Mouse (Mus musculus) heart, adult 2 months (tissue): ENCODE results near the gene Cyp4b1. TPM values are rescaled to one million over a fixed set of nuclear protein-coding genes. Genes with fewer than 3 reads are reported as not detected.

ENCODE experiments used
- DNase-seq, 2 experiments: peaks; one replicate each; pipeline ENCODE4 v3.0.0; 2021
- H3K27ac ChIP-seq: fragments of 200-600 bp; 2 replicates; pipeline ENCODE4 v1.8.1; 2022
- H3K27me3 ChIP-seq: fragments of 200-500 bp; 2 replicates; pipeline ENCODE4 v1.6.1; 2012; ENCODE audit warnings: mild to moderate bottlenecking, low read length, inconsistent platforms, mixed read lengths; ENCODE audit not compliant: control insufficient read depth, insufficient read depth
- H3K36me3 ChIP-seq: fragments of 200-500 bp; 2 replicates; pipeline ENCODE4 v1.6.1; 2012; ENCODE audit warnings: low read length, inconsistent platforms; ENCODE audit not compliant: control insufficient read depth, insufficient read depth
- H3K4me1 ChIP-seq: fragments of 200-500 bp; 2 replicates; pipeline ENCODE4 v1.6.1; 2011; ENCODE audit warnings: low read length; ENCODE audit not compliant: control insufficient read depth, insufficient read depth
- H3K4me3 ChIP-seq: fragments of 200-600 bp; 2 replicates; pipeline ENCODE4 v1.8.1; 2022
- H3K79me2 ChIP-seq: fragments of 200-500 bp; replicated peaks from 2 replicates; pipeline ENCODE4 v1.6.1; 2012; ENCODE audit warnings: mild to moderate bottlenecking, inconsistent platforms, low read length, moderate library complexity, mixed read lengths; ENCODE audit not compliant: control insufficient read depth, insufficient read depth
- H3K9ac ChIP-seq: fragments of 200-500 bp; 2 replicates; pipeline ENCODE4 v1.6.1; 2012; ENCODE audit warnings: low read depth, mild to moderate bottlenecking, control low read depth, inconsistent platforms, low read length, mixed read lengths
- CTCF ChIP-seq: fragments of 200-600 bp; IDR thresholded peaks from 2 replicates; pipeline ENCODE4 v1.8.1; 2022; ENCODE audit warnings: antibody characterized with exemption, mild to moderate bottlenecking, moderate library complexity
- EP300 ChIP-seq: fragments of 200-500 bp; IDR thresholded peaks from 2 replicates; pipeline ENCODE4 v1.6.1; 2011; ENCODE audit warnings: low read depth, low read length, control low read depth; ENCODE audit not compliant: insufficient read depth
- POLR2A ChIP-seq: fragments of 200-500 bp; IDR thresholded peaks from 2 replicates; pipeline ENCODE4 v1.6.1; 2011; ENCODE audit warnings: mild to moderate bottlenecking, low read depth, low read length, control low read depth; ENCODE audit not compliant: insufficient read depth
- WGBS: fragments of 180-500 bp; shearing (Covaris S2); methylation state at CpG from one replicate; pipeline ENCODE4 v1.1.7; 2018; 5-methylcytosine and 5-hydroxymethylcytosine counted together
- intact Hi-C: fragments of 180-260 bp; cut with DNase I; formaldehyde crosslinking; loops from one replicate; pipeline ENCODE4 v1.15.1; 2025
- polyA plus RNA-seq: library from polyadenylated mRNA; depleted of rRNA; stranded (reverse); fragments of >200 nt; gene quantifications from 2 replicates; pipeline ENCODE4 v1.2.3, GENCODE M21; 2012; rRNA removed
- total RNA-seq, 2 experiments: library from RNA; stranded (reverse); gene quantifications; 2 replicates each; pipeline ENCODE4 v1.2.3; 2021

The Cyp4b1 gene
- total and polyA plus RNA-seq, 3 experiments = 28.3 to 56.5 (median 29.2) TPM

DNA sequence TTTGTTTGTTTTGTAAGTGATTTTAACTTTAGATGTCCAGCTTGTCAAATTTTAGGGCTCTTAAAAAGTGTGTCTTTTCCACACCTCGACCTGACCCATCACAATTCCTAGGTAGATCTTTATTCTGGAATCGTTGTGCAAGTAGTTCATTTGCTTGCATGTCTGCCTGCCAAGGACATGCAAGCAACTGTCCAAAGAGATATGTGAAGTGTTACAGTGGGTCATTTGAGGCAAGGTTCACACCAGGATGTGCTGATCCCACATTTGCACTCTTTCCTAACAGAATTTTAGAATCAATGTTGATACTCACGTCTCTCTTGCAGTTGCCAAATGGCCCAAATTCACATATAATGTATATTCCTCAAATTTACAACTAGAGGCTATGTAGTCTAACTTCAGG lies 72.3 kb downstream of the Cyp4b1 start:
- Histone ChIP-seq H3K27ac (no peak overlapping the region), H3K4me3 (no peak overlapping the region), H3K4me1 (no peaks in the 10 kb centered on the region; the same call in 1 of the 2 replicates), H3K27me3 (no peaks in the 10 kb centered on the region), H3K9ac (no peak overlapping the region), H3K79me2 (no peaks in the 10 kb centered on the region), H3K36me3 (no peaks in the 10 kb centered on the region)
- intact Hi-C loops = loop anchor here (10.0 kb wide), 1 partner anchor 110 kb away; no protein-coding TSS in a partner anchor
- TF ChIP-seq CTCF (no peak), POLR2A (no peak), EP300 (no peak)
- WGBS = 68% methylated on average over 3 of the region's 3 CpGs
- no peak for DNase-seq

Other genes with a start within 250 kb of the Cyp4b1 start
- gene Cyp4a12b, start 236.1 kb downstream of the Cyp4b1 start, total RNA-seq = not detected
- gene Cyp4a12b, start 236.1 kb downstream of the Cyp4b1 start, polyA plus RNA-seq = 2.1 TPM in 1 of 2 replicates, not detected in the other
- not detected for gene Cyp4a30b, start 195.1 kb downstream of the Cyp4b1 start, total RNA-seq
- gene Cyp4a30b, start 195.1 kb downstream of the Cyp4b1 start, polyA plus RNA-seq = not detected in 2 replicates
- gene Cyp4a14, start 151.6 kb downstream of the Cyp4b1 start, total RNA-seq = not detected
- gene Cyp4a14, start 151.6 kb downstream of the Cyp4b1 start, polyA plus RNA-seq = 0.32 TPM in 1 of 2 replicates, not detected in the other
- under 1 TPM in 1 of 2 experiments, not detected in 1; 0.21 TPM for gene Cyp4a10, start 129.5 kb downstream of the Cyp4b1 start, total RNA-seq
- gene Cyp4a10, start 129.5 kb downstream of the Cyp4b1 start, polyA plus RNA-seq = 0.41 TPM in 1 of 2 replicates, not detected in the other
- not detected for gene Cyp4a31, start 84.1 kb downstream of the Cyp4b1 start, total RNA-seq
- not detected in 2 replicates for gene Cyp4a31, start 84.1 kb downstream of the Cyp4b1 start, polyA plus RNA-seq
- gene Cyp4a32, start 46.8 kb downstream of the Cyp4b1 start, total RNA-seq = not detected
- not detected in 2 replicates for gene Cyp4a32, start 46.8 kb downstream of the Cyp4b1 start, polyA plus RNA-seq
- gene Efcab14, start 90.0 kb upstream of the Cyp4b1 start, total RNA-seq = 10 to 100 TPM; 38.7 to 40.1 TPM
- 20.4 and 34.4 TPM in 2 replicates for gene Efcab14, start 90.0 kb upstream of the Cyp4b1 start, polyA plus RNA-seq
- under 1 TPM; 0.39 to 0.94 TPM for gene Tex38, start 133.3 kb upstream of the Cyp4b1 start, total RNA-seq
- 0.47 and 1.2 TPM in 2 replicates for gene Tex38, start 133.3 kb upstream of the Cyp4b1 start, polyA plus RNA-seq
- gene Atpaf1, start 137.1 kb upstream of the Cyp4b1 start, total RNA-seq = 10 to 100 TPM; 83.1 to 98.1 TPM
- gene Atpaf1, start 137.1 kb upstream of the Cyp4b1 start, polyA plus RNA-seq = 58.4 and 80.4 TPM in 2 replicates
- gene Mob3c, start 180.4 kb upstream of the Cyp4b1 start, total RNA-seq = 1 to 10 TPM; 3.2 to 4.3 TPM
- 7.4 and 9.3 TPM in 2 replicates for gene Mob3c, start 180.4 kb upstream of the Cyp4b1 start, polyA plus RNA-seq
- 10 to 100 TPM; 18.3 to 20.6 TPM for gene Mknk1, start 191.5 kb upstream of the Cyp4b1 start, total RNA-seq
- gene Mknk1, start 191.5 kb upstream of the Cyp4b1 start, polyA plus RNA-seq = 32.1 and 42.1 TPM in 2 replicates
- gene Kncn, start 236.7 kb upstream of the Cyp4b1 start, total RNA-seq = not detected
- gene Kncn, start 236.7 kb upstream of the Cyp4b1 start, polyA plus RNA-seq = 0.18 TPM in 1 of 2 replicates, not detected in the other
- gene 6430628N08Rik, start 242.9 kb upstream of the Cyp4b1 start, total RNA-seq = not detected
- not detected in 2 replicates for gene 6430628N08Rik, start 242.9 kb upstream of the Cyp4b1 start, polyA plus RNA-seq